Mouse (Mus musculus) kidney, postnatal 0 days (tissue): ENCODE results near the gene Rab11fip5. TPM values are rescaled to one million over a fixed set of nuclear protein-coding genes. Genes with fewer than 3 reads are reported as not detected.

ENCODE experiments used
- ATAC-seq: fragments of 200-750 bp; cut with Nextera tagmentation; replicated peaks from 2 replicates; pipeline ENCODE4 v1.8.0; 2017; ENCODE audit warnings: low read depth, moderate number of reproducible peaks, moderate TSS enrichment, moderate library complexity; ENCODE audit not compliant: low FRiP score
- DNase-seq: peaks from one replicate; pipeline ENCODE4 v3.0.0-alpha.2; 2016; ENCODE audit warnings: low spot score
- H3K27ac ChIP-seq: fragments of 300-500 bp; sonication (generic); 2 replicates; pipeline ENCODE4 v1.5.1; 2014; ENCODE audit warnings: mild to moderate bottlenecking
- H3K27me3 ChIP-seq: fragments of 300-500 bp; sonication (generic); 2 replicates; pipeline ENCODE4 v1.6.1; 2014; ENCODE audit warnings: low read length, mixed read lengths; ENCODE audit not compliant: insufficient read depth
- H3K36me3 ChIP-seq: fragments of 300-500 bp; sonication (generic); 2 replicates; pipeline ENCODE4 v1.6.1; 2014; ENCODE audit warnings: low read length, mixed read lengths; ENCODE audit not compliant: insufficient read depth
- H3K4me1 ChIP-seq: fragments of 300-500 bp; sonication (generic); replicated peaks from 2 replicates; pipeline ENCODE4 v1.6.1; 2014; ENCODE audit warnings: antibody characterized with exemption, low read length, mixed read lengths; ENCODE audit not compliant: insufficient read depth
- H3K4me2 ChIP-seq: fragments of 300-500 bp; sonication (generic); 2 replicates; pipeline ENCODE4 v1.6.1; 2014; ENCODE audit warnings: mild to moderate bottlenecking, low read length, moderate library complexity, mixed read lengths
- H3K4me3 ChIP-seq: fragments of 300-500 bp; sonication (generic); replicated peaks from 2 replicates; pipeline ENCODE4 v1.5.1; 2014; ENCODE audit warnings: low read depth, low read length
- H3K9ac ChIP-seq: fragments of 300-500 bp; sonication (generic); 2 replicates; pipeline ENCODE4 v1.6.1; 2014; ENCODE audit warnings: low read depth, low read length
- H3K9me3 ChIP-seq: fragments of 300-500 bp; sonication (generic); replicated peaks from 2 replicates; pipeline ENCODE4 v1.6.1; 2016; ENCODE audit warnings: low read length, inconsistent platforms, mixed read lengths
- CTCF ChIP-seq: IDR thresholded peaks from 2 replicates; pipeline ENCODE4 v1.5.1; 2016; ENCODE audit warnings: antibody characterized with exemption, low read depth, mild to moderate bottlenecking, moderate library complexity
- WGBS: fragments of 180-500 bp; shearing (Covaris S2); extraction: QIAGEN DNeasy Blood & Tissue Kit; methylation state at CpG from one replicate; pipeline ENCODE4 v1.1.7; 2014; 5-methylcytosine and 5-hydroxymethylcytosine counted together
- polyA plus RNA-seq: library from polyadenylated mRNA; unstranded; fragments of >200 nt; fragmentation: Nextera tagmentation; extraction: Ambion mirVana; gene quantifications from 2 replicates; pipeline ENCODE4 v1.2.1, GENCODE M21; 2015

Gene Rab11fip5
- polyA plus RNA-seq, 1 experiment from 2014 or later = 21.0 TPM

DNA sequence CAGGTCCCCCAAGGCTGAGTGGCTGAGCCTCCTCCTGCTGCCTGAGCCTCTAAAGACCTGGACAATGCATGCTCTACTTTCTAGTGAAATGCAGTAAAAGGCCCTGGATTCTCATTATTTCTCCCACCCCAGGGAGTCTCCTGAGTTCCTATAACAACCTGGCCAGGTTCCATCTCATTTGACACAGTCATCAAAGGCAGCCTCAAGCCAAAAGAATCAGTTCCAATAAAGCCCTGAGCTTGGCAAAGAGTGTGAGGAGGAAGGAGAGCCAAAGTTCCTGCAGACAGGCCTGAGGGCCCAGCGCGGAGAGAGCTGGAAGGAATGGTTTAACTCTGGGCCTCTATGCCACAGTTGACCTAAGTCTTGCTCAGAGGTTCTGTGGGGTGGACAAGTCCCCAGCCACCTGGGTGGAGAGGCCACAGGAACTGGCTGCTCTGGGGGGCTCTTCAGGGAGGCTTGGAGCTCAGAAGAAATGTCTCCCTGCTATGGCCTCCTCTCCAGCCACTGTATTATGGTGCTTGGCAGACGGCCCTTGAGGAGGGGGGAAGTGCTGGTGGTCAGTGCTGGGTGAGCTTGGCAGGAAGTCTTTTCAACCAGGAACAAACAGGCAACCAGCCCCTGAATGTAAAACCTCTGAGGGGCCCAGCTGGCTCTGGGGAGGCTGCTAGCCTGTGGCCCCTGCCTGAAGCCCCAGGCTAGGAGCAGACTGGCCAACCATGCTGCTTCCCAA is 71.9 kb downstream of the Rab11fip5 start:
- no peak overlapping the region for H3K4me3 ChIP-seq
- WGBS = 54% methylated on average over 3 of the region's 3 CpGs
- no peaks in the 10 kb centered on the region for H3K27me3 ChIP-seq
- no peak overlapping the region for H3K9ac ChIP-seq
- H3K4me1 ChIP-seq = no peaks in the 10 kb centered on the region
- TF ChIP-seq CTCF = no peak
- H3K27ac ChIP-seq = 0 out of 2 replicates have a peak overlapping the region, but pooled peaks have one; percentile 1
- H3K4me2 ChIP-seq = no peak overlapping the region
- no peak for ATAC-seq
- DNase-seq = no peak
- no peaks in the 10 kb centered on the region for H3K36me3 ChIP-seq
- no peaks in the 10 kb centered on the region for H3K9me3 ChIP-seq

DNA sequence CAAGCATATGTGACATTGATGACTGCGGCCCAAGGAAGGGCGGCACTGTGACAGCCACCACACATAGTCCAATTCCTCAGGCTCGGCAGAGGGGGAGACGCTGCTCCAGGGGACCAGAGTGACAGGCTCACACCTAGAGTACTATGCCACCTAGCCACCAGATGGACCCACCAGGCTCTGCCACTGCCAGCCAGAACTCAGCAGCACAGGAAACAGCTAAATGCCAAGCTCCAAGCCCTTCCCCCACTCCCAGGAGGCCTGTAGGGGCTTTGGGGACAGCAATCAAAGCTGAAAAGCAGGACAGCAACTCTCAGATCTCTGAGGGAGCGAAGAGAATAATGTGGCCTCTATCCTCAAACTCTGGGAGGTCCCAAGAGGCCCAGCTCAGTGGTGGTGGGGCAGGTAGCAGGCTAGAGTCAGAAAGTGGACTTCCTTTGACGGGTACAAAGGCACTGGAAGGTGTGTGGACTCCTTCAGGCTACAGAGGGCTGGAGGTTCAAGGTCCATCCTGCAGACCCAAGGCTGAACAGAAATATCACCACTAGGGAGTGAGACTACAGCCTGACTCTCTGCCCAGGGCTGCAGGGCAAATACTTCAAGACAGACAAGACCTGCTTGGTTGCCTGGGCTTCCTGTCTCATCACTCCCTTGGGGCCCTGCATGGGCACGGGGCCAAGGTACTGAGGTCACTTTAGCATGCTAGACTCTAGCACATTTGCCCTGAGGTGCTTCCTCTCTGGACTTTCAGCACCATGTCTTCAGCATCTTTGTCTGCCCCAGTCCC is 78.9 kb downstream of the Rab11fip5 start:
- H3K27me3 ChIP-seq = no peaks in the 10 kb centered on the region
- no peak overlapping the region for H3K9ac ChIP-seq
- H3K36me3 ChIP-seq = no peaks in the 10 kb centered on the region
- DNase-seq (no peak), ATAC-seq (peak; percentile 91)
- WGBS = 61% methylated on average over 7 of the region's 7 CpGs
- no peak overlapping the region for H3K4me3 ChIP-seq
- no peak overlapping the region for H3K4me2 ChIP-seq
- peak overlapping the region; percentile 48; the same call in 1 of the 2 replicates for H3K27ac ChIP-seq
- peak; percentile 9; the same call in 1 of the 2 replicates for TF ChIP-seq CTCF
- H3K4me1 ChIP-seq = no peaks in the 10 kb centered on the region
- H3K9me3 ChIP-seq = no peaks in the 10 kb centered on the region

DNA sequence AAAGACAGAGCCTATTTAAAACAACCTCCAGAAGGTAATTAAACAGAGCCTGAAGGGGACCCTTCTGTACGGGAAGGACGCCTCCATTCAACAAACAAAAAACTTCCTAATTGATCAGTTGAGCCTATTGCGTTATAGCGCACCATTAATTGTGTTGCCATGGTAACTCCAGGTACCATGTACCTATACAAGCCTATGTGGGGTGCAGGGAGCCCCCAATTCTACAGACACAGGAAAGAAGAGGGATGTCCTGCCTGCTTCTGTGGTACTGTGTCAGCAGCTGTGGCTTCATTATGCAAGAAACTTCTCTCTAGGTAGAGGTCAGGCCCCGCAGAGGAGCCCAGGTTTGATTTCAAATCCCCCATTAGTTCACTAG is 80.4 kb downstream of the Rab11fip5 start:
- WGBS = 74% methylated on average over 5 of the region's 5 CpGs
- TF ChIP-seq CTCF = no peak
- Histone ChIP-seq H3K4me1 (no peaks in the 10 kb centered on the region), H3K27ac (no peak overlapping the region), H3K9me3 (no peaks in the 10 kb centered on the region), H3K9ac (no peak overlapping the region), H3K36me3 (no peaks in the 10 kb centered on the region), H3K4me2 (no peak overlapping the region), H3K4me3 (no peak overlapping the region), H3K27me3 (no peaks in the 10 kb centered on the region)
- DNase-seq = no peak
- no peak for ATAC-seq

DNA sequence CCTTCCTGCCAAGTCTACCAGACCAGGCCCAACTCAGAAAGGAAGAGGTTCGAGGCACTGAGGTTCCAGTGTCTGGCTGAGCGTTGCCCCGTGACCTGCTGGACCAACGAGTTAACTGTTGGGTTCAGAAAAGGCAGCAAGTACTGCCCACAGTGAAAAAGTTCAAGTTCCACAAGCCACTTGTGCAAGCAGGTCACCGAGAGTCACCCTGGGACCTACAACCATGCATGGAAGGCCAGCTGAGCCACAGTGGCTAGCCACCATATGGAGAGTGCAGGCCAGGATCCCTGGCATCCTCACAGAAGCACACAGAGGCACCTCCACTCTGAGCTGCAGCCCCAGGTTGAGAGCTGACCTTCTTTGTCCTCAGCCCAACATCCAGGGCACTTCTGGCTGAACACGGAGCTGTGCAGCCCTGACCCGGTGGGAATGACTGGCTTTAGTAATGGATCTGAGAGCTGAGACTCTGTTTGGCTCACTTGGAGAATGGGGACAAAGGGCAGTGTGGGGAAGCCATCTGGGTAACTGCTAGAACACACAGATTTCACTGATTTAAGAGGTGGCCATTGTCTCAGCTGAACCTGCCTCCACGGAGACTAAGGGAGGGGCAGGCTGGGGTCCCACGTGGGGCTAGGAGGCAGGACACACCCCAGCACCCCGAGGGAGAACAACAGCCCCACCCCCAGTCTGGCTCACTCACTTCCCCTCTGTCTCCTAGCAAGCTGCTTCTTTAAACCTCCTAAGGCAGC is 81.0 kb downstream of the Rab11fip5 start:
- no peak for TF ChIP-seq CTCF

DNA sequence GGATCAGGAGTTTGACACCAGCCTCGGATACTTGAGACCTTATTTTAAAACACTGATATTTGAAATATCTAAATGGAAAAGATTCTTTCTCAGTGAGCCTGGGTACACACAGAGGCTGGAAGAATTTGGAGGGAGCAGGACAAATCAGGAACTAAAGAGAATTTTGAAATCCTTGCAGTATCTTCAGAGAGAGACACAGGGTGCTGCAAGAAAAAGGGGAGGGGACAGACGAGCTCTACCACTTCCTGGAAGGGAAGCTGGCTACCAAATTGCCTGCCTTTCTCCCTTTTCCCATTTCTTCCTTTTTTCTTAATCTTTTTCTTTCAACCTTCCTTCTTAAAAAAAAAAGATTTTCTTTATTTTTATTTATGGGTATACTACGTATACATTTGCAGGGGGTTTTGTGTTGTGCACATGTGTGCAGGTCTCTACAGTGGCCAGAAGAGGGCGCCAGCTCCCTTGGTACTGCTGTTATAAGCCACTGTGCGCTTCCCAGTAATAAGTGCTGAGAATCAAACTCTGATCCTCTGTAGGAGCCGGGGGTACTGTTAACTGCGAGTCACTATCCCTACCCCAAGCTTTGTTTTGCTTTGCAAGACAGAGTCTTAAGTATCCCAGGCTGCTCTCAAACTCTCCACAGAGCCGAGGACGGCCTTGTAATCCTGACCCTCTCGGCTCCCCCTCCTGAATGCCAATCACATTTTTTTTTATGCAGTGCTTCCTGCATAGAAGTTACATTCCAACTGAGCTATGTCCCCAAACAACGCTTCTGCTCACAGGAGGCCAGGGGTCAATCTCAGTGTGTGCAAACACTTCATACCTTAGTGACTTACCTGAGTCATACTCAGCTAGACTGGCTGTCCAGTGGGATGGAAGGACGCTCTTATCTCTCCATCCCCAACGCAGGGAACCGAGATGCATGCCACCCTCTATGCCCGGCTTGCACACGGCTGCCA is 83.3 kb downstream of the Rab11fip5 start:
- no peak overlapping the region for H3K9ac ChIP-seq
- H3K4me3 ChIP-seq = no peak overlapping the region
- TF ChIP-seq CTCF = peak; percentile 39; the same call in 1 of the 2 replicates
- H3K4me2 ChIP-seq = no peak overlapping the region
- DNase-seq = no peak
- H3K27me3 ChIP-seq = no peaks in the 10 kb centered on the region
- no peak for ATAC-seq
- H3K27ac ChIP-seq = no peak overlapping the region
- 88% methylated on average over 16 of the region's 16 CpGs for WGBS
- H3K4me1 ChIP-seq = no peaks in the 10 kb centered on the region
- H3K9me3 ChIP-seq = no peaks in the 10 kb centered on the region
- no peaks in the 10 kb centered on the region for H3K36me3 ChIP-seq

More for the DNA sequence above, 81.0 kb downstream of the Rab11fip5 start:
- H3K27me3 ChIP-seq = no peaks in the 10 kb centered on the region
- H3K4me1 ChIP-seq = no peaks in the 10 kb centered on the region
- H3K4me3 ChIP-seq = no peak overlapping the region
- ATAC-seq (no peak), DNase-seq (no peak)
- 42% methylated on average over 10 of the region's 10 CpGs for WGBS
- H3K4me2 ChIP-seq = no peak overlapping the region
- no peaks in the 10 kb centered on the region for H3K9me3 ChIP-seq
- H3K27ac ChIP-seq = no peak overlapping the region
- no peaks in the 10 kb centered on the region for H3K36me3 ChIP-seq
- no peak overlapping the region for H3K9ac ChIP-seq
